ENCODE assay signal across 9 mouse cellular contexts in the genomic region with DNA sequence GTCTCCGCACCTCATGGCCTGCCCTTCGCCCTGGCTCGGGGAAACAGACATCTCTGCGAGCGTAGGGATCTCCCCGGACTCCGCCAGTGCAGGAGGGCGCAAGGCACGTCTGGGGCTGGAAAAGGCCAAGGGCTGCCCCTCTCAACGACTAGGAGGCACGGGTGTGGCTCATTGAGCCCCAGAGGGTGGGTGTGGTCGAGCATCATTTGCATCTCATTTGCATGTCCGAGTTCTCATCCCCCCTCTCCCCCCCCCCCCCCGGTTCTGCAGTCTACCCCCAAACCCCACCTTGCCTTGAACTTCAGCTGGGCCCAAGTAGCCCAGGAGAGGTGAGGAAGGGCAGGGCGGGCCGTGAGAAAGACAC. TPM values are rescaled to one million over a fixed set of nuclear protein-coding genes. Genes with fewer than 3 reads are reported as not detected.
DNase-seq lines count a peak whose midpoint lies in the region; ATAC-seq and TF ChIP-seq lines count a peak whose summit lies in the region.
"Had no signal": no experiment of that assay in that cellular context is flagged by ENCODE, and none has a peak within 500 bp of the region (broad histone marks: within the 10 kb centered on the region; RNA-seq: fewer than 3 reads in every experiment).

No protein-coding gene starts in this region.

- no peak for TF ChIP-seq CTCF in spleen, adult 2 months (IDR thresholded peaks at IDR 0.05; ENCODE audit: extremely low read depth, insufficient read depth, insufficient read length, insufficient replicate concordance)

- no peak overlapping the region for H3K27ac ChIP-seq in spleen, adult 2 months (ENCODE audit: insufficient read depth, low read length)
- no peak overlapping the region for H3K27ac ChIP-seq in liver, embryonic 13.5 days
- H3K27ac ChIP-seq: liver, embryonic 14.5 days had no signal

- H3K27me3 ChIP-seq in spleen, adult 2 months (ENCODE audit: control insufficient read depth, insufficient read depth, low read length) = peaks cover 7% of the 10 kb centered on the region; the same call in 1 of the 2 replicates
- H3K27me3 ChIP-seq in liver, embryonic 13.5 days = peaks cover 96% of the 10 kb centered on the region

- peak; percentile 66 for DNase-seq in embryo, embryonic 10 days (ENCODE audit: low spot score)
- no peak for DNase-seq in embryo, embryonic 9.5 days (ENCODE audit: extremely low spot score)
- DNase-seq in spleen, adult 2 months (ENCODE audit: low read depth in 1 of 2, low spot score in 2 of 2) = no peak
- no peak for DNase-seq in spleen, adult 12 weeks (ENCODE audit: low spot score)
- DNase-seq in liver, embryonic 13.5 days = no peak
- DNase-seq in testis, postnatal 14 days (ENCODE audit: low spot score) = peak; percentile 25
- DNase-seq in right cerebral cortex, postnatal 10 days (ENCODE audit: low spot score in 2 of 2) = no peak

- peak overlapping the region; percentile 72; the same call in 1 of the 2 replicates for H3K4me2 ChIP-seq in liver, embryonic 13.5 days

- 22% methylated on average over 16 of the region's 16 CpGs for WGBS in spleen, adult 2 months
- WGBS in liver, embryonic 13.5 days (ENCODE audit: insufficient replicate concordance) = 7% methylated on average over 13 of the region's 16 CpGs

- 0 out of 2 replicates have a peak overlapping the region, but pooled peaks have one; percentile 9 for H3K9ac ChIP-seq in liver, embryonic 13.5 days
- H3K9ac ChIP-seq: liver, embryonic 14.5 days had no signal

- H3K36me3 ChIP-seq in spleen, adult 2 months (ENCODE audit: control insufficient read depth, insufficient read depth, low read length) = no peaks in the 10 kb centered on the region
- no peaks in the 10 kb centered on the region for H3K36me3 ChIP-seq in liver, embryonic 13.5 days

- TF ChIP-seq POLR2A in spleen, adult 2 months (IDR thresholded peaks at IDR 0.05; ENCODE audit: low read depth, low read length) = no peak

- no peak for ATAC-seq in liver, embryonic 13.5 days (ENCODE audit: low read depth)
- ATAC-seq in monocyte, adult 5-6 weeks (replicated peaks; ENCODE audit: insufficient number of reproducible peaks, low FRiP score, low TSS enrichment, poor library complexity, severe bottlenecking) = no peak

- peaks cover 17% of the 10 kb centered on the region for H3K4me1 ChIP-seq in spleen, adult 2 months (ENCODE audit: control insufficient read depth, insufficient read depth, insufficient read length)
- H3K4me1 ChIP-seq in liver, embryonic 13.5 days (replicated peaks) = peaks cover 32% of the 10 kb centered on the region

- no peaks in the 10 kb centered on the region for H3K9me3 ChIP-seq in liver, embryonic 13.5 days (replicated peaks)

- peak overlapping the region; percentile 17; the same call in 1 of the 2 replicates for H3K4me3 ChIP-seq in spleen, adult 2 months (ENCODE audit: extremely low read depth, insufficient read depth, insufficient read length)
- H3K4me3 ChIP-seq in liver, embryonic 13.5 days (replicated peaks) = peak overlapping the region; percentile 60

RNA-seq across cellular contexts. Expression of gene Smug1, which starts 3.4 kb away (rescaled TPM):
- 10.6 and 12.5 TPM in 2 replicates for polyA plus RNA-seq in spleen, adult 2 months (2012; rRNA removed)
- 5.0 and 6.4 TPM in 2 replicates for polyA plus RNA-seq in liver, embryonic 13.5 days (2015; fragmentation: Nextera tagmentation; extraction: Ambion mirVana)
- total RNA-seq in monocyte, adult 5-6 weeks (2017) = 3.2 to 7.1 TPM (median 5.3 TPM) in 3 replicates

Comparison
In these comparisons a context has a peak if more than half of its experiments do, and no peak if none do; other contexts are left out.
1. DNase-seq: peak in embryo, embryonic 10 days (single experiment) and testis, postnatal 14 days (single experiment); none in embryo, embryonic 9.5 days (single experiment), spleen, adult 2 months (0 of 2), spleen, adult 12 weeks (single experiment), liver, embryonic 13.5 days (single experiment) and right cerebral cortex, postnatal 10 days (0 of 2).